Mouse (Mus musculus) kidney, embryonic 16.5 days (tissue): ENCODE measurements around the gene Syndig1. TPM values are rescaled to one million over a fixed set of nuclear protein-coding genes. Genes with fewer than 3 reads are reported as not detected.
A peak's percentile ranks its signal among the peaks of the same experiment; 100 is the strongest.

Experiments
- ATAC-seq: fragments of 200-750 bp; cut with Nextera tagmentation; 2 replicates; pipeline ENCODE4 v1.8.0; 2017; ENCODE audit warnings: moderate TSS enrichment; ENCODE audit not compliant: low FRiP score, low TSS enrichment
- H3K27ac ChIP-seq: fragments of 300-500 bp; sonication (generic); 2 replicates; pipeline ENCODE4 v1.5.1; 2014; ENCODE audit warnings: low read length
- H3K27me3 ChIP-seq: fragments of 300-500 bp; sonication (generic); 2 replicates; pipeline ENCODE4 v1.6.1; 2014; ENCODE audit warnings: low read length, control low read depth, mixed read lengths; ENCODE audit not compliant: insufficient read depth
- H3K36me3 ChIP-seq: fragments of 300-500 bp; sonication (generic); 2 replicates; pipeline ENCODE4 v1.6.1; 2014; ENCODE audit warnings: low read length, control low read depth, mixed read lengths; ENCODE audit not compliant: insufficient read depth
- H3K4me1 ChIP-seq: fragments of 300-500 bp; sonication (generic); 2 replicates; pipeline ENCODE4 v1.6.1; 2014; ENCODE audit warnings: low read length, control low read depth, mixed read lengths; ENCODE audit not compliant: insufficient read depth
- H3K4me2 ChIP-seq: fragments of 300-500 bp; sonication (generic); replicated peaks from 2 replicates; pipeline ENCODE4 v1.6.1; 2014; ENCODE audit warnings: low read depth, low read length
- H3K4me3 ChIP-seq: fragments of 300-500 bp; sonication (generic); 2 replicates; pipeline ENCODE4 v1.5.1; 2014; ENCODE audit warnings: mild to moderate bottlenecking, low read length
- H3K9ac ChIP-seq: fragments of 300-500 bp; sonication (generic); replicated peaks from 2 replicates; pipeline ENCODE4 v1.6.1; 2014; ENCODE audit warnings: low read length
- H3K9me3 ChIP-seq: fragments of 300-500 bp; sonication (generic); 2 replicates; pipeline ENCODE4 v1.6.1; 2016; ENCODE audit warnings: low read length, control low read depth
- WGBS: fragments of 180-500 bp; shearing (Covaris S2); extraction: QIAGEN DNeasy Blood & Tissue Kit; methylation state at CpG from one replicate; pipeline ENCODE4 v1.1.7; 2014; 5-methylcytosine and 5-hydroxymethylcytosine counted together
- polyA plus RNA-seq: library from polyadenylated mRNA; unstranded; fragments of >200 nt; fragmentation: Nextera tagmentation; extraction: Ambion mirVana; gene quantifications from 2 replicates; pipeline ENCODE4 v1.2.1, GENCODE M21; 2015

The Syndig1 gene
- polyA plus RNA-seq, 1 experiment from 2014 or later, result 6.1 TPM

DNA sequence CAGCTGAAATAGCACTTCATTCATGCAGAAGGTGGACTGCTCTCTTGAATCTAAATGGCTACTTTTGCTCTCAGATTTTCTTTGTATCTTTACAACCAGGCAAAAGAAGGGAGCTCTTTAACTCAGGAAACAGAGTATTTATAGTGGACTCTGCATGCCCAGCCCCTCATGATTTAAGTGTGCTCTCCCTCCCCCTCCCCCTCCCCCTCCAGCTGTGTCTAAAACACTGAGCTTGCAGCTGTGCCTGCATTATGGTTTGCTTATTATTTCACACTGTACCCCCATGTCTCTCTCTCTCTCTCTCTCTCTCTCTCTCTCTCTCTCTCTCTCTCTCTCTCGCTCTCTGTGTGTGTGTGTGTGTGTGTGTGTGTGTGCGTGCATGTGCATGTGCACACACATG, 168.6 kb downstream of the Syndig1 start:
- H3K4me1 ChIP-seq, result no peaks in the 10 kb centered on the region
- ATAC-seq, result peak; percentile 69
- H3K27me3 ChIP-seq, result no peaks in the 10 kb centered on the region
- no peak overlapping the region for H3K9ac ChIP-seq
- no peak overlapping the region for H3K4me2 ChIP-seq
- no peak overlapping the region for H3K27ac ChIP-seq
- no peaks in the 10 kb centered on the region for H3K9me3 ChIP-seq
- no peaks in the 10 kb centered on the region for H3K36me3 ChIP-seq
- H3K4me3 ChIP-seq, result no peak overlapping the region
- no CpG with 5 or more reads among the region's 2 CpGs for WGBS

DNA sequence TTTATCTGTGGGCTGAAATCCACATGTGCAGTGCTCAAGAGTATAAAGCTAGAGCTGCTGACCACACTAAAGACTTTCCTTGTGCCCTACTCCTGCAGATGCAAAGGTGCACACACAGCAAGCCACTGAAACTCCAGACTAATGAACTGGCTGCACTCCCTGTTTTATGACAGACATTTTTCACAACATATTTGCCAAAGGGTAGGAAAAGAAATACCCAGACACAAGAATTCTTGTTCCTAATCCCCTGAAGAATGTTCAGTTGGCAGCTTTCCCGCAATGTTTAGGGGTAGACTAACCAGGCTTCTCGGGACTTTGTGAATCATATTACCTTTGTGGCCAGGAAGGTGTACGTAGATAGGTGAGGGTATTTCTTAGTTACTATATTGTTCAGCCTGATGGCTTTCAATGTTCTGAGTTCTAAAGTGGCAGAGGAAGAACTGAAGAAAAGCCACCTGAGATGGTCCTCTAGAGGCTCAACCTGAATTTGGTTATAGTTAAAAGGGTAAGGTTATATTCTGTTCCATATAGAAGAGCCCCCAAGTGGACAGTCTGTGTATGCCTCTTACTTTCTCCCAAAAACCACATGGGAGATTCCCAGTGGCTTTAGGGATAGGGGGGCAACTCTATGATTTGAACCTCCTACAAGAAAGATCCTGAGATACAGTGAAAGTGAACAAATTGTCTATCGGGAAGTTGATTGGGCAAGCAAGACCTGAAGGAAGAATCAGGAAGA, 169.5 kb downstream of the Syndig1 start:
- no peak for ATAC-seq
- no peaks in the 10 kb centered on the region for H3K9me3 ChIP-seq
- no peaks in the 10 kb centered on the region for H3K36me3 ChIP-seq
- 83% methylated on average over 4 of the region's 4 CpGs for WGBS
- H3K27me3 ChIP-seq, result no peaks in the 10 kb centered on the region
- H3K4me1 ChIP-seq, result no peaks in the 10 kb centered on the region
- no peak overlapping the region for H3K4me3 ChIP-seq
- no peak overlapping the region for H3K4me2 ChIP-seq
- H3K9ac ChIP-seq, result no peak overlapping the region
- no peak overlapping the region for H3K27ac ChIP-seq

GRCm38 (mm10) chr2:150000564-150000963, 171.6 kb downstream of the Syndig1 start:
- 36% methylated on average over 2 of the region's 2 CpGs for WGBS
- ATAC-seq, result no peak
- Histone ChIP-seq H3K4me2 (no peak overlapping the region), H3K9me3 (no peaks in the 10 kb centered on the region), H3K9ac (no peak overlapping the region), H3K27me3 (no peaks in the 10 kb centered on the region), H3K4me1 (no peaks in the 10 kb centered on the region), H3K36me3 (no peaks in the 10 kb centered on the region), H3K4me3 (no peak overlapping the region), H3K27ac (no peak overlapping the region)

DNA sequence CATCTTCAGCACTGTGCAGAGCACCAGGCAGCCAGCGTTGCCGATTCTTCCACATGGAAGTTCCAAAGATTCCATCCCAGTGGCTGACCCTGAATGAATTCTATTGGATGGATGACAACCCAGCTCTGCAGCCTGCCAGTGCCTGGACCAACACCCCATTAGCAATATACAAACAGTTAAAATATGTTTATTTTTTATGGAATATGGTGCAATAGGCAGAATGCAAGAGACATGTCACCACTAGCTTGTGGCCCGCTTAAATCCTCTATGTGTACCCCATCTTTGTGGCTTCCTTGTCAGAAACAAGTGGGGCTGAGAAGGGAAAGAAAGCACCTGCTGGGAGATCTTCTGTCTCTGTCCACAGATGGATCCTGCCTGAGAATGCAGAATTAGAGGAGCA, 174.5 kb downstream of the Syndig1 start:
- H3K27ac ChIP-seq, result no peak overlapping the region
- 84% methylated on average over 3 of the region's 3 CpGs for WGBS
- no peaks in the 10 kb centered on the region for H3K27me3 ChIP-seq
- no peaks in the 10 kb centered on the region for H3K4me1 ChIP-seq
- ATAC-seq, result no peak
- H3K4me3 ChIP-seq, result no peak overlapping the region
- no peak overlapping the region for H3K9ac ChIP-seq
- H3K9me3 ChIP-seq, result no peaks in the 10 kb centered on the region
- no peaks in the 10 kb centered on the region for H3K36me3 ChIP-seq
- no peak overlapping the region for H3K4me2 ChIP-seq

- Histone ChIP-seq H3K36me3 (no peaks in the 10 kb centered on the region), H3K4me1 (no peaks in the 10 kb centered on the region), H3K4me2 (no peak overlapping the region), H3K9me3 (no peaks in the 10 kb centered on the region), H3K27ac (no peak overlapping the region), H3K4me3 (no peak overlapping the region), H3K27me3 (no peaks in the 10 kb centered on the region), H3K9ac (no peak overlapping the region)
- WGBS, result 62% methylated on average over 6 of the region's 6 CpGs
- ATAC-seq, result no peak
These were observed 183.9 kb downstream of the Syndig1 start for GRCm38 (mm10) chr2:150012787-150013346.

- ATAC-seq, result no peak
- H3K4me2 ChIP-seq, result no peak overlapping the region
- no peak overlapping the region for H3K9ac ChIP-seq
- H3K36me3 ChIP-seq, result no peaks in the 10 kb centered on the region
- no peaks in the 10 kb centered on the region for H3K27me3 ChIP-seq
- WGBS, result 71% methylated on average over 4 of the region's 4 CpGs
- no peaks in the 10 kb centered on the region for H3K9me3 ChIP-seq
- no peak overlapping the region for H3K27ac ChIP-seq
- no peaks in the 10 kb centered on the region for H3K4me1 ChIP-seq
- no peak overlapping the region for H3K4me3 ChIP-seq
These were observed 184.8 kb downstream of the Syndig1 start for GRCm38 (mm10) chr2:150013785-150014184.

GRCm38 (mm10) chr2:150016303-150016702, 187.3 kb downstream of the Syndig1 start:
- ATAC-seq, result no peak
- 57% methylated on average over 5 of the region's 5 CpGs for WGBS

GRCm38 (mm10) chr2:150020706-150021105, 191.7 kb downstream of the Syndig1 start:
- Histone ChIP-seq H3K36me3 (no peaks in the 10 kb centered on the region), H3K9ac (no peak overlapping the region)
- no peak for ATAC-seq

More at GRCm38 (mm10) chr2:150016303-150016702, 187.3 kb downstream of the Syndig1 start:
- Histone ChIP-seq H3K4me3 (no peak overlapping the region), H3K27me3 (no peaks in the 10 kb centered on the region), H3K9ac (no peak overlapping the region), H3K4me1 (no peaks in the 10 kb centered on the region), H3K4me2 (no peak overlapping the region), H3K27ac (no peak overlapping the region), H3K9me3 (no peaks in the 10 kb centered on the region), H3K36me3 (no peaks in the 10 kb centered on the region)

DNA sequence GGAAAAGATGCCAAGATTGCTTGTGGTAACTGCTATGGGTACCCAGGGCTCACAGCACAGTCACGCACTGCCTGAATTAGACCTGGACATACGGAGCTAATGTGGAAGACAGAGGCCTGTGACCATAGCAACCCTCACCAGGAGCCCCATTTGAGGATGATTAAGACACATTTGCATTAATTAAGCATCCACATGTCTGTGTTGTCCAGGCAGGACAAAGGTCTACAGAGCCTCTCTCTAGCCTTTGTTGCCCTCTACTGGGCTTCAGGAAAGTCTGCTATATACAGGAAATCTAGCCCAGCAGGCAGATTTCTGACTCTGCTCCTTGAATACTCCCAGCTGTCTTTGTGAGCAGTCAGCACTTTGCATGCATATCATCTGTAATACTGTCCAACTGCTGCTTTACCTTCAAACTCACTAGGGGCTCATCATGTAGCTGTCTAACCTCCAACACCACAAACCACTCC, 194.9 kb downstream of the Syndig1 start:
- ATAC-seq, result peak; percentile 85
- no peak overlapping the region for H3K27ac ChIP-seq
- no peaks in the 10 kb centered on the region for H3K4me1 ChIP-seq
- H3K9me3 ChIP-seq, result no peaks in the 10 kb centered on the region
- no peak overlapping the region for H3K4me3 ChIP-seq
- H3K36me3 ChIP-seq, result no peaks in the 10 kb centered on the region
- H3K27me3 ChIP-seq, result no peaks in the 10 kb centered on the region
- no peak overlapping the region for H3K4me2 ChIP-seq
- H3K9ac ChIP-seq, result no peak overlapping the region
- WGBS, result 39% methylated on average over 2 of the region's 2 CpGs

More at GRCm38 (mm10) chr2:150020706-150021105, 191.7 kb downstream of the Syndig1 start:
- no peaks in the 10 kb centered on the region for H3K9me3 ChIP-seq
- no peak overlapping the region for H3K4me2 ChIP-seq
- no peak overlapping the region for H3K27ac ChIP-seq
- H3K27me3 ChIP-seq, result no peaks in the 10 kb centered on the region
- H3K4me3 ChIP-seq, result no peak overlapping the region
- no peaks in the 10 kb centered on the region for H3K4me1 ChIP-seq
- WGBS, result 50% methylated on average over 2 of the region's 2 CpGs

GRCm38 (mm10) chr2:150043531-150043930, 214.5 kb downstream of the Syndig1 start:
- H3K9ac ChIP-seq, result no peak overlapping the region
- no peak overlapping the region for H3K4me2 ChIP-seq
- no peak overlapping the region for H3K27ac ChIP-seq
- 92% methylated on average over 7 of the region's 7 CpGs for WGBS
- no peaks in the 10 kb centered on the region for H3K27me3 ChIP-seq
- H3K36me3 ChIP-seq, result no peaks in the 10 kb centered on the region
- no peak for ATAC-seq
- H3K9me3 ChIP-seq, result no peaks in the 10 kb centered on the region
- no peaks in the 10 kb centered on the region for H3K4me1 ChIP-seq
- H3K4me3 ChIP-seq, result no peak overlapping the region
